Mouse (Mus musculus) C2C12 (cell line): ENCODE measurements around the gene Isyna1.

Experiments
- CEBPB ChIP-seq: IDR thresholded peaks from one replicate; pipeline ENCODE4 v1.6.1; 2011; ENCODE audit warnings: low read depth, mild to moderate bottlenecking, control low read depth, moderate library complexity
- CTCF ChIP-seq: IDR thresholded peaks from one replicate; pipeline ENCODE4 v1.5.1; 2011; ENCODE audit not compliant: control insufficient read depth, insufficient read depth, insufficient read length
- FOSL1 ChIP-seq: IDR thresholded peaks from one replicate; pipeline ENCODE4 v1.8.0; 2011; ENCODE audit warnings: mild to moderate bottlenecking, low read length; ENCODE audit not compliant: poor library complexity, insufficient read depth, severe bottlenecking
- MAX ChIP-seq: IDR thresholded peaks from one replicate; pipeline ENCODE4 v1.6.1; 2011; ENCODE audit warnings: mild to moderate bottlenecking, control low read depth
- MYOD1 ChIP-seq: IDR thresholded peaks from one replicate; pipeline ENCODE4 v1.6.1; 2011; ENCODE audit warnings: low read depth; ENCODE audit not compliant: control insufficient read depth, insufficient read length
- MYOG ChIP-seq: IDR thresholded peaks from one replicate; pipeline ENCODE4 v1.6.1; 2011; ENCODE audit not compliant: control insufficient read depth, insufficient read length; ENCODE audit errors: extremely low read depth
- USF1 ChIP-seq: IDR thresholded peaks from one replicate; pipeline ENCODE4 v1.6.1; 2011; ENCODE audit warnings: low read depth, mild to moderate bottlenecking, control low read depth, moderate library complexity

- TF ChIP-seq CTCF (no peak), CEBPB (no peak), MAX (no peak), FOSL1 (no peak), MYOD1 (no peak), USF1 (no peak), MYOG (no peak)
These were observed 2.0 kb downstream of the Isyna1 start for GRCm38 (mm10) chr8:70596216-70596615.
